Mouse (Mus musculus) liver, adult 2 months (tissue): ENCODE data around the gene Ilk. TPM values are rescaled to one million over a fixed set of nuclear protein-coding genes. Genes with fewer than 3 reads are reported as not detected.

Source experiments
- DNase-seq: peaks from one replicate; pipeline ENCODE4 v3.0.0-alpha.2; 2011; ENCODE audit warnings: low read depth, low spot score; ENCODE audit errors: extremely low read depth
- H3K27ac ChIP-seq: fragments of 200-500 bp; replicated peaks from 2 replicates; pipeline ENCODE4 v1.5.1; 2012; ENCODE audit warnings: low read depth, mild to moderate bottlenecking, control low read depth, inconsistent platforms, low read length; ENCODE audit not compliant: insufficient read depth
- H3K27me3 ChIP-seq: fragments of 200-500 bp; 2 replicates; pipeline ENCODE4 v1.6.1; 2012; ENCODE audit warnings: mild to moderate bottlenecking, moderate library complexity, low read length, inconsistent platforms; ENCODE audit not compliant: control insufficient read depth, insufficient read depth
- H3K36me3 ChIP-seq: fragments of 200-500 bp; 2 replicates; pipeline ENCODE4 v1.6.1; 2012; ENCODE audit warnings: low read length, inconsistent platforms; ENCODE audit not compliant: control insufficient read depth, insufficient read depth
- H3K4me1 ChIP-seq: fragments of 200-500 bp; 2 replicates; pipeline ENCODE4 v1.6.1; 2011; ENCODE audit warnings: low read length; ENCODE audit not compliant: control insufficient read depth, insufficient read depth
- H3K4me3 ChIP-seq: fragments of 200-500 bp; 2 replicates; pipeline ENCODE4 v1.5.1; 2011; ENCODE audit warnings: low read depth, mild to moderate bottlenecking, control low read depth, low read length, moderate library complexity; ENCODE audit not compliant: insufficient read depth
- H3K79me2 ChIP-seq: fragments of 200-500 bp; 2 replicates; pipeline ENCODE4 v1.6.1; 2012; ENCODE audit warnings: inconsistent platforms, mild to moderate bottlenecking, low read length, moderate library complexity; ENCODE audit not compliant: control insufficient read depth, insufficient read depth
- H3K9ac ChIP-seq: fragments of 200-500 bp; 2 replicates; pipeline ENCODE4 v1.6.1; 2012; ENCODE audit warnings: low read depth, mild to moderate bottlenecking, control low read depth, inconsistent platforms, low read length
- CTCF ChIP-seq: fragments of 200-500 bp; IDR thresholded peaks from 2 replicates; pipeline ENCODE4 v1.5.1; 2011; ENCODE audit warnings: low read depth, low read length, control low read depth
- POLR2A ChIP-seq: fragments of 200-500 bp; IDR thresholded peaks from 2 replicates; pipeline ENCODE4 v1.6.1; 2011; ENCODE audit warnings: low read length, control low read depth; ENCODE audit not compliant: insufficient read depth; ENCODE audit errors: extremely low read depth
- WGBS: fragments of 180-500 bp; shearing (Covaris S2); methylation state at CpG from one replicate; pipeline ENCODE4 v1.1.7; 2018; 5-methylcytosine and 5-hydroxymethylcytosine counted together
- polyA plus RNA-seq: library from polyadenylated mRNA; depleted of rRNA; stranded (reverse); fragments of >200 nt; gene quantifications from 2 replicates; pipeline ENCODE4 v1.2.3, GENCODE M21; 2012; rRNA removed
- total RNA-seq: library from RNA; depleted of rRNA; stranded (reverse); fragments of >200 nt; gene quantifications from 2 replicates; pipeline ENCODE4 v1.2.3, GENCODE M21; 2014; rRNA removed

The Ilk gene
- total RNA-seq, result 36.6 and 41.1 TPM in 2 replicates
- 50.5 and 53.6 TPM in 2 replicates for polyA plus RNA-seq

DNA sequence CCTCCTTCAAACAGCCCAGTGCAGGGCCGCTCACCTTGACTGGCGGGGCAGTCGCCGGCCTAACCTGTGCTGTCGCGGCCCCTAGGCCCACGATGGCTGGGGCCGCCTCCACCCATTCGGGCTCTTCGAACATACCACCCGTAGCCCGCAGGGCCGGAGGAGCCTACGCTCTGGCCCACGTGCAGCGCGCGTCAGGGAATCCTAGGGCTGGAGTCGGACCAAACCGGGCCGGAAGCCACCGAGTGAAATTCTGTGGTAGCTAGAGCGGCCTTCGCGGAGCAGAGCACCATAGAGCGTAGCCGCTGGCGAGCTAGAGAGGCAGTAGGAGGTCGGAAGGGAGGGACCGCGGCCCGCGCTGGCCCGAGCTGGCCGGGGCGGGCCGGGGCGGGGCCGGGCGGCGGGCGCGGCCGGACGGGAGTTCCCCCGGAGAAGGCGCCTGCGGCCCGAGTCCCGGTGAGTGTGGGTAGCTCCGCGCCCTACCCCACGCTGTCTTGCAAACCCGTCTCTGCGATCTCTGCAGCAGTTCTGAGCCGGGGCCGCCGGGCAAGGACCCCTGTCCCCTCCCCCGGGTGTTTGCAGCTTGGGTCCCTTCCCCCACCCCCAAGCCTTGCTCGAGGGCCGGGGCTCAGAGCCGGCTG, at the start of gene Ilk:
Ilk (plus strand) TSS at position 329 of the 638 bp plus-strand sequence.
- Histone ChIP-seq H3K9ac (peak within 1 kb of the TSS; percentile 93), H3K4me3 (peak within 1 kb of the TSS; percentile 89), H3K27me3 (no peaks in the 10 kb centered on the region), H3K79me2 (peaks cover 5% of the 10 kb centered on the region; the same call in 1 of the 2 replicates), H3K27ac (peak within 1 kb of the TSS; percentile 86), H3K36me3 (peaks cover 35% of the 10 kb centered on the region), H3K4me1 (peaks cover 6% of the 10 kb centered on the region; the same call in 1 of the 2 replicates)
- WGBS, result under 1% methylated on average over 62 of the region's 62 CpGs
- peak; percentile 76 for TF ChIP-seq POLR2A
- TF ChIP-seq CTCF, result no peak
- DNase-seq, result peak; percentile 90

DNA sequence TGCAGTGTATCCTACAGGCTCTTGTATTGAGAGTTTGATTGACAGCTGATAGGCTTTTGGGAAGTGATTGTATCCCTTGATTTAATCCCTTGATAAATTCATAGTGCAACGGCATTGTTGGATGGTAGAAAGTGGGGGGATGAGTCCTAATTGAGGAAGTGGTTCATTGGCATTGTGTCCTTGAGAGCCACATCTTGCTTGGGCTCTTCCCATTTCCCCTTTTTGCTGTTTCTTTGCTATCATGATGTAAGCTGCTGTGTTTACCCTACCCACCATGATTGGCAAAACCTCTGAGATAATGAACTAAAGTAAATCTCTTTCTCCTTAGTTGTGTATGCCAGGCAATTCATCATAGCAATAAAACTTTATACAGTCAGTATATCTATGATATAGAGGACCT, 45.5 kb upstream of the Ilk start:
- no peak overlapping the region for H3K27ac ChIP-seq
- no peak overlapping the region for H3K4me3 ChIP-seq
- no peak for TF ChIP-seq POLR2A
- TF ChIP-seq CTCF, result no peak
- WGBS, result 80% methylated on average over 1 of the region's 1 CpGs
- DNase-seq, result no peak
- H3K4me1 ChIP-seq, result no peaks in the 10 kb centered on the region
- no peaks in the 10 kb centered on the region for H3K27me3 ChIP-seq
- H3K36me3 ChIP-seq, result no peaks in the 10 kb centered on the region
- no peaks in the 10 kb centered on the region for H3K79me2 ChIP-seq
- no peak overlapping the region for H3K9ac ChIP-seq

DNA sequence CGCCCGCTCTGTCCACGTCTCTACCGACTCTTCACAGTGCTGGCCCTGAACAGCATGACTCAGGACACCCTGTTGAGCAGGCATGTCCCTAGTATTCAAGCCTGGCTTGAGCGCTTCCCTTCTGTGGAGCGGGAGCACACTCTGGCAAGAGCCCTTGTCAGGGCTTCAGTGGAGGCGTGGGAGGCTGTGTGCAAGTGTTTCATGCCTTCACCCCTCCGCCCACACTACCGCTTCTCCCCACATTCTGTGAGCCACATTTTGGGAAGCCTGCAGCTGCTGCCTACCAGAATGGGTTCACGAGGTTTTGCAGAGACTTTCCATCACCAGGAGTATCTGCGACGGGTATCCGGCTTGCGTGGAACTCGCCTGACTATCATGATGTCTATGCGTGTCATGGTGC, 33.2 kb upstream of the Ilk start:
- H3K4me3 ChIP-seq, result no peak overlapping the region
- no peaks in the 10 kb centered on the region for H3K79me2 ChIP-seq
- TF ChIP-seq CTCF (no peak), POLR2A (no peak)
- WGBS, result 89% methylated on average over 16 of the region's 16 CpGs
- H3K27ac ChIP-seq, result no peak overlapping the region
- no peaks in the 10 kb centered on the region for H3K27me3 ChIP-seq
- no peaks in the 10 kb centered on the region for H3K36me3 ChIP-seq
- no peak overlapping the region for H3K9ac ChIP-seq
- H3K4me1 ChIP-seq, result no peaks in the 10 kb centered on the region
- no peak for DNase-seq

DNA sequence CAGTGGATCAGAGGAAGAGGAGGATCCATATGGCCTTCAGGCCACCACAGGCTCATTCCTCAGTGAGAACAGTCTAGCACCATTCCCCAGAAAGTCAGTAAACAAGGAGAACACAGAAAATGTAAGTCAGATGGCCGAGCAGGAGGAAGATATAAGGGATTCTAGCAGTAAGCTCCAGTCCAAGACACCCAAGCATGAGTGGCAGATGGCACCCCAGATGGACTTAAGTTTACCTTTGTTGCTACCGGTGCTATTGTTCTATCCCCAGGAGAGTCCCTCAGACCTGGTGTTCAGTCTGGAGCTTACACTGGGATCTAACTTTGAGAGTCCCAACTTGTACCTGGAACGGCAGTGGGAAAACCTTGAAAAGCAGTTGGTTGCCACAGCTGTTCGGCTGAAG, 32.6 kb upstream of the Ilk start:
- TF ChIP-seq POLR2A, result no peak
- TF ChIP-seq CTCF, result no peak
- no peak overlapping the region for H3K4me3 ChIP-seq
- DNase-seq, result no peak
- 92% methylated on average over 4 of the region's 4 CpGs for WGBS
- no peaks in the 10 kb centered on the region for H3K4me1 ChIP-seq
- no peak overlapping the region for H3K9ac ChIP-seq
- H3K79me2 ChIP-seq, result no peaks in the 10 kb centered on the region
- no peaks in the 10 kb centered on the region for H3K36me3 ChIP-seq
- no peak overlapping the region for H3K27ac ChIP-seq
- H3K27me3 ChIP-seq, result no peaks in the 10 kb centered on the region

DNA sequence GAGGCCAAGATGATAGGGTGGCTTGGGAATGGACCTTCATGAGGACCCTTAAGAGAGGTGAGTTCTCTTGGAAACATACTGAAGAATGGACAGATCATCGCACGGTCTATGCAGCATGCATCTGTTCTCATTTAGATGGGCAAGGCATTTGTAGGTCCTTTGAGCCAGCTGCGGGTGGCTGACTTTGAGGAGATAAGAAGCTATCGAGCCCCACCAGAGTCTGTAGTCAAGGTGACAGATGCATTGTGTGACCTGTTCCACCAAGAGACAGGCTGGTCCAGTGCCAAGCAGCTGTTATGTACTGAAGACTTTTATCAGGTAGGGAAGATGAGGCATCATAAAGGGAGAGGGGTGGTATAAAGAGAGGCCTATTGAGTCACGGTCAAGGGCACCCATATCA, 27.7 kb upstream of the Ilk start:
- no peak overlapping the region for H3K9ac ChIP-seq
- 88% methylated on average over 5 of the region's 5 CpGs for WGBS

DNA sequence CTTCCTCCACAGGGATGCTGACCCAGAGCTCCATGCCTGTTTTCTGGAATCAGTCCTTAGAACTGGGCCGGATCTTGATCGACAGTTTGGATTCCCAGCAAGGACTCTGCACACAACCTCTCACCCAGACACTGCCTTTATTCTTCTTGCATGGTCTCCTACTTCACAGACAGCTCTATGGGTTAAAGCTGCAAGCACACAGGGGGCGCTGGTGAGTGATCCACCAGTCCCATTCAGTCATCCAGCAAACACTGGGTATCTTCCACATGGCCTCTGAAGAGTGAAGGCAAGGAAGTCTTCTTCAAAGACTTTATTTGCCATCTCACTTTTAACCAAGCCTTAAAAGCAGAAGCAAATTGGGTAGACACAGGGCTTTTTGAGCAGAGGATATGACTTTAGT, 21.0 kb upstream of the Ilk start:
- no peaks in the 10 kb centered on the region for H3K36me3 ChIP-seq
- no peak for DNase-seq
- H3K9ac ChIP-seq, result no peak overlapping the region
- TF ChIP-seq POLR2A (no peak), CTCF (no peak)
- H3K4me1 ChIP-seq, result no peaks in the 10 kb centered on the region
- WGBS, result 57% methylated on average over 3 of the region's 3 CpGs
- no peak overlapping the region for H3K4me3 ChIP-seq
- H3K27me3 ChIP-seq, result no peaks in the 10 kb centered on the region
- H3K79me2 ChIP-seq, result no peaks in the 10 kb centered on the region
- no peak overlapping the region for H3K27ac ChIP-seq

More for the DNA sequence above, 27.7 kb upstream of the Ilk start:
- no peak overlapping the region for H3K27ac ChIP-seq
- DNase-seq, result no peak
- TF ChIP-seq POLR2A (no peak), CTCF (no peak)
- no peak overlapping the region for H3K4me3 ChIP-seq
- no peaks in the 10 kb centered on the region for H3K79me2 ChIP-seq
- H3K4me1 ChIP-seq, result no peaks in the 10 kb centered on the region
- no peaks in the 10 kb centered on the region for H3K36me3 ChIP-seq
- H3K27me3 ChIP-seq, result no peaks in the 10 kb centered on the region
